Mouse (Mus musculus): ENCODE results near the gene Zfp462. TPM values are rescaled to one million over a fixed set of nuclear protein-coding genes. Genes with fewer than 3 reads are reported as not detected.

The Zfp462 gene
- total RNA-seq, 2 experiments from 2014 or later, result 13.0 TPM

GRCm38 (mm10) chr4:55088922-55089321 is 144.1 kb downstream of the Zfp462 start:
- no peak for DNase-seq
- intact Hi-C loops (cut with DNase I), result no loop called here

GRCm38 (mm10) chr4:55097157-55097556 is 152.3 kb downstream of the Zfp462 start:
- intact Hi-C loops (cut with DNase I), result no loop called here
- no peak for DNase-seq

DNA sequence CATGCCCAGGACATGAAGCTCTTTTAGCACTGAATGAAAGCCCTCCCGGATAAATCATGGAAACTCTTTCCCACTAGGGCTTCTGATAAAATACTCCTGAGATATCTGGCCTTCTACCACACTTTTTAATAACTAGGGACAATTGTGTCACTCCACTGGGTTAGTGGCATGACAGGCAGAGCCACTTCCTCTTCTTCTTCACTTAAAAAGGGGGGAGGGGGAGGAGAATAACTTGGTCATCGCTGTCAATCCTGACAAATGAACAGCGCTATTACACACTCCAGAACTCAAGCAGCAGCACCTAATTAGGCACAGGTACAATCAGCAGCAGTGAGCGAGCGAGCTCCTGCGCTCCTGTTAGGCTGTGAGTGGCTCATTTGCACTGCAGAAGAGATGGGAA is 153.5 kb downstream of the Zfp462 start:
- intact Hi-C loops (cut with DNase I), result no loop called here
- no peak for DNase-seq

- peak; percentile 7 to 8 for DNase-seq
- intact Hi-C loops (cut with DNase I), result no loop called here
These were observed 156.0 kb downstream of the Zfp462 start for GRCm38 (mm10) chr4:55100851-55101250.

DNA sequence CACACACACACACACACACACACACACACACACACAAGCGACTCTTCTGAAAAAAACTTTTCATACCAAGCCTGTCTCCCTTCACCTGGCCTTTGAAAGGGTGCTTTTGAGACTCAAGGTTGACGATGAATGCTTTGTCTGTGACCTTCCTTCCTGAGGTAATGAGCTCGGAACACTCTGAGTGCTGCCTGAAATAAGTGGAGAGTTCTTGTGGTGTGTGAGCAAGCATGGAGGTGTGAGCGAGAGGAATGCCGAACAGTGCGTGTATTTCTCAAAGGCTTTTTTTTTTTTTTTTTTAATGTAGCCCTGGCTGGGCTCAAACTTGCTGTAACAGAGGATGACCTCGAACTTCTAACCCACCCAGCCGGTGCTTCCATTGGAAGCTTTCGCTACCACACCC is 156.8 kb downstream of the Zfp462 start:
- DNase-seq, result no peak
- intact Hi-C loops (cut with DNase I), result no loop called here

GRCm38 (mm10) chr4:55102382-55102781 is 157.5 kb downstream of the Zfp462 start:
- DNase-seq, result no peak
- intact Hi-C loops (cut with DNase I), result no loop called here

- DNase-seq, result no peak
- intact Hi-C loops (cut with DNase I), result no loop called here
These were observed 158.7 kb downstream of the Zfp462 start for GRCm38 (mm10) chr4:55103575-55103974.

DNA sequence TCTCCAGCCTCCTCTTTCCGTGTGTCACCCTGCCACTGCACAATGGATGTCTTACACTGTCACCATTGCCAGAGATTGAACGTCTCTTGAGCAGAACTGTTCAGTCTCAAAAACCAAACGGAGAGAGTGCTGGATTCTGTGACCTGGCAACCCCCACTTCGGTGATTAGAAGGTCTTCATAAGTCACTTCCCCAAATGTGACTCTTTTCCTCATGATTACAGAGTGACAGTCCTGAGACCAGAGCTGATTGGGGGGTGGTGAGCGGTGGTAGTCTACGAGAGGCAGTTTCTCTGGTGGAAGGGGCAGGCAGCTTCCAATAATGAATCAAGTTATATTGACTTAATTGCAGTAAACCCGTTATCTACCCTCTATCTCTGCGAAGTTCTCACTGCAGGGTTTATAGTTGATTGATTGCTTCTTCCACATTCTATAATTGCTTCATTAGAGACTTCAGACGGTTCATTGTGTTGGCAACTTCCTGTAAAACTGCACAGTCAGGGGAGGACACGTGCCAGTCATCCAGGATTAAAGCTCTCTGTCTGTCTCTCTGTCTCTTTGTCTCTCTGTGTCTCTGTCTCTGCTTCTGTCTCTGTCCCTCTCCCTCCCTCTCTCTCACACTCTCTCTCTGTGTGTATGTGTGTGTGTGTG is 173.1 kb downstream of the Zfp462 start:
- no peak for DNase-seq
- intact Hi-C loops (cut with DNase I), result no loop called here

DNA sequence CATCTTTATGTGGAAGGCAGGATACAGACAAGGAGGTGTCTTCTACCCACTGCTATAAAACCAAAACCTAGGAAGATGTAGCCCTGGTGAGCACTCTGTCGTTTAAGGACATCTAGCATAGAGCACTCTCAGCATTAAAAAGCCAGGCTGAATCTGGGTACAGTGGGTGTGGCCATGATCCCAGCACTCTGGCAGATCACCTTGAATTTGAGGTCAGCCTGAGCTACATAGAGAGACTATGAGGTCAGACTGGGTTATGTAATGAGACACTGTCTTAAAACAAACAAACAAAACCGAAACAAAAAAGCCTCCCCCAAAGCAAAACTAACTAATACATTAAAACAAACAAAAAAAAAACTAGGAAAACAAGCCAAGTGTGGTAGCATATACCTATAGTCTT is 176.3 kb downstream of the Zfp462 start:
- intact Hi-C loops (cut with DNase I), result no loop called here
- no peak for DNase-seq

GRCm38 (mm10) chr4:55121952-55122351 is 177.1 kb downstream of the Zfp462 start:
- DNase-seq, result no peak
- intact Hi-C loops (cut with DNase I), result no loop called here

DNA sequence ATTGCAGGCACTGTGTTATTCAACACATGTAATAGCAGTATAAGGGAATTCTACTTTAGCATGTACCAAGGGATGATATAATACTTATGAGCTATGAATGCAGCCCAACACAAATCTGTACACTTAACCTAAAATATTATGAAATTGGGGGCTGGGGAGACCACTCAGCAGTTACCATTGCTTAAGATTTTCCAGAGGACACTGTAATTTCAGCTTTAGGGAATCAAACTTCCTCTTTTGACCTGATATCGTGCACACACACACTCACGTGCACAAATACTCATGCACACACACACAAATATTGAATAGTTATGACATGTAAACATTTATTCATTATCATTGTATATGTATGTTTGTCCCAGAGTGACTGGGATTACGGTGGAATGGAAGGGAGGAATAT is 179.3 kb downstream of the Zfp462 start:
- intact Hi-C loops (cut with DNase I), result no loop called here
- no peak for DNase-seq

- intact Hi-C loops (cut with DNase I), result no loop called here
- DNase-seq, result peak; percentile 34 to 40
These were observed 180.3 kb downstream of the Zfp462 start for GRCm38 (mm10) chr4:55125048-55125737.

DNA sequence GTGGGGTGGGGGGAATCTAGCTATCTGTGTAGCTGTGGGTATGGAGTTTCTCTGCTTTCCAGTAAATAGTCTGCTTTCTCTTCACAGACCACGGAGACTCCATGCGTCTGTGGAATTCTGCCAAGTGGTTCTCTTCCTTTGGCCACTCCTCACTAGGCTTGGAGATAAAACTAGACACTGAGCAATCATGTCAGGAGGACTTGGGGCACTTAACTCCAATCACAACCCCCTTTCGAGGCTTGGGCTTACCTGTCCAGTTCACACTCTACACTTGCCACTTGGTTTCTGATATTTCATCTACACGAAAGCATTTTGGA is 180.8 kb downstream of the Zfp462 start:
- no peak for DNase-seq
- intact Hi-C loops (cut with DNase I), result no loop called here

DNA sequence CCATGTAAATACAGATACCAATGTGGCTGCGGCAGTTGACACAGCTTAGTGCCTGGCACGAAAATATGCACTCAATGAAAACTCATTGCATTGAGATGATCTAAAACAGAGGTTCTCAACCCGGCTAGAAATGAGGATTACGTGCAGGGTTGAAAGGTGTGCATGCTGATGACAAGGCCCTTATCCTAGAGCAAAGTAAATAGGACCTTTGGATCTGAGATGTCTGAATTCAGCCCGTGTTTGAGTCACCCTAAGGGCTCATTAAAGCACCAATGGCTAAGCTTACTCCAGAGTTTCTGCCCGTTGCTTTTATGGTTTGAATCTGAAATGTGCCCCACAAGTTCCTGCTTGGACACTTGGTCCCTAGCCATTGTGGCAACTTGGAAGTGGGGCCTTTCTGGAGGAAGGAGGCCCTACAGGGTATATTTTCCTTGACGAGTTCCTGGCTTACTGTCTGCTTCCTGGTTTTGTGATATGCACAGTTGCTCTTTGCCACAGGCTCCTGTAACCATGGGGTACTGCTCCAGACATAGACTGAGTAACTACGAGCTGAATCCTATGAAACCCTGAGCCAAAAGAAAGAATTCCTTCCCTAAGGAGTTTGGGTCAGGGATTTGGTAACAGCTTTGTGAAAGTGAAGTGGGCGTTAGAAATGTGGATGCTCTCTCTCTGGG is 182.5 kb downstream of the Zfp462 start:
- intact Hi-C loops (cut with DNase I), result no loop called here
- no peak for DNase-seq

- intact Hi-C loops (cut with DNase I), result no loop called here
- DNase-seq, result no peak
These were observed 183.4 kb downstream of the Zfp462 start for GRCm38 (mm10) chr4:55128088-55128835.
